Comparison of ENCODE assay signal across 8 mouse cellular contexts in the genomic region with DNA sequence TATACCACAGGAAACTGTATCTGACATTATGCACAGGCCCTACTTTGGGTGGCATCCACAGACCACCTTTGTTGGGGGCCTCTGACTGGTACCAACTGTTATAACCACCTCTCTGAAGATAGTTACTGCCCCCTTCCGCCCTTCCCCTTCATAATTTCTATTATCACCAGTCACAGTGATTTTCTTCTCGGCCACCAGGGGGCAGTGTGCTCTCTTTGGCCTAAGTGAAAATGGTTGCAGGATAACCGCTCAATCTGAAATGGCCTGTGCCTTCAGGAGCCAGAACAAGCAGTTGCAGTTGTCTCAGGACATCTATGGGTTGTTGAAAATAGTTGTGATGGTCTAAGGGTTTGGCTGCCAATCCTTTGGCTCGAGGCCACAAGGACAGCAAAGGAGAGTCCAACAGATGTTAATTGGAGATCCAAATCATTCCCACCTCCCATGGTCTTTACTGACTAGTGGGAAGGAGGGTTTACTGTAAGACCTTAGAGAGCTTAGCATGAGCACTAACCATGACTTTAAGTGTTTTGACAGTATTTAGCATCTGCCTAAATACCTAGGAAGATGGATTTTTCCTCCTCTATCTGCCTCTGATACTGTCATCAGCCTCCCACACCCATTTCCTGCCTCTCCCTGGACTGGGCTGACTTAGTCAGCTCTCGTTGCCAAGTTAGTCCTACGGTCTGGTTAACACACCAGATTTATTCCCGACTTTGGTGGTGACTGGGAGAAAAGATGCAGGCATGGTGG.
DNase-seq lines count a peak whose midpoint lies in the region.

No protein-coding gene starts in this region.

- peak; percentile 11 for DNase-seq in kidney, adult 11 months
- no peak for DNase-seq in kidney, adult 8-10 months
- DNase-seq in CD4-positive helper T cell, adult 2 months (ENCODE audit: low read depth, low spot score): peak; percentile 76
- DNase-seq in R1 (ENCODE audit: low read depth, low spot score): peak; percentile 79
- peak; percentile 84 for DNase-seq in embryo, embryonic 10.5 days (ENCODE audit: low spot score)
- peak; percentile 41 for DNase-seq in kidney, postnatal 14 days
- DNase-seq in naive thymus-derived CD4-positive, alpha-beta T cell, adult 2 months (ENCODE audit: low read depth): peak; percentile 85
- no peak for DNase-seq in left cerebral cortex, adult 9 months (ENCODE audit: low spot score in 2 of 2)

Comparison
In these comparisons a context has a peak if more than half of its experiments do, and no peak if none do; other contexts are left out.
1. DNase-seq: peak in kidney, adult 11 months (single experiment), CD4-positive helper T cell, adult 2 months (single experiment), R1 (single experiment), embryo, embryonic 10.5 days (single experiment), kidney, postnatal 14 days (single experiment) and naive thymus-derived CD4-positive, alpha-beta T cell, adult 2 months (single experiment); none in kidney, adult 8-10 months (0 of 2) and left cerebral cortex, adult 9 months (0 of 2).